Comparison of ENCODE assay signal across 8 mouse cellular contexts in genomic region chr5:134374546-134374945, GRCm38 (mm10). TPM values are rescaled to one million over a fixed set of nuclear protein-coding genes. Genes with fewer than 3 reads are reported as not detected.
DNase-seq lines count a peak whose midpoint lies in the region; ATAC-seq lines count a peak whose summit lies in the region.

No protein-coding gene starts in this region.

- no peaks in the 10 kb centered on the region for H3K4me1 ChIP-seq in hindbrain, embryonic 11.5 days (replicated peaks; ENCODE audit: control insufficient read depth, insufficient read depth, low read length)
- H3K4me1 ChIP-seq in hindbrain, embryonic 10.5 days (replicated peaks), result no peaks in the 10 kb centered on the region
- H3K4me1 ChIP-seq in kidney, embryonic 15.5 days, result no peaks in the 10 kb centered on the region

- H3K9me3 ChIP-seq in hindbrain, embryonic 11.5 days (ENCODE audit: control insufficient read depth, low read length), result no peaks in the 10 kb centered on the region
- no peaks in the 10 kb centered on the region for H3K9me3 ChIP-seq in hindbrain, embryonic 10.5 days
- H3K9me3 ChIP-seq in kidney, embryonic 15.5 days (replicated peaks), result no peaks in the 10 kb centered on the region

- H3K36me3 ChIP-seq in hindbrain, embryonic 11.5 days (ENCODE audit: control insufficient read depth, insufficient read depth, low read length), result peaks cover 18% of the 10 kb centered on the region
- H3K36me3 ChIP-seq in hindbrain, embryonic 10.5 days, result peaks cover 73% of the 10 kb centered on the region
- peaks cover 59% of the 10 kb centered on the region for H3K36me3 ChIP-seq in kidney, embryonic 15.5 days

- H3K4me2 ChIP-seq in hindbrain, embryonic 11.5 days (replicated peaks; ENCODE audit: low read depth, low read length), result no peak overlapping the region
- H3K4me2 ChIP-seq in kidney, embryonic 15.5 days, result no peak overlapping the region

- ATAC-seq in hindbrain, embryonic 11.5 days (ENCODE audit: low FRiP score), result no peak
- ATAC-seq in kidney, embryonic 15.5 days (replicated peaks; ENCODE audit: low FRiP score), result peak; percentile 78
- ATAC-seq in inflammation-experienced regulatory T-cells, adult 6 months, result no peak

- H3K9ac ChIP-seq in hindbrain, embryonic 11.5 days (ENCODE audit: low read depth, low read length), result no peak overlapping the region
- no peak overlapping the region for H3K9ac ChIP-seq in kidney, embryonic 15.5 days

- H3K27ac ChIP-seq in hindbrain, embryonic 11.5 days (ENCODE audit: low read depth, low read length), result 0 out of 2 replicates have a peak overlapping the region, but pooled peaks have one; percentile 37
- no peak overlapping the region for H3K27ac ChIP-seq in hindbrain, embryonic 10.5 days
- H3K27ac ChIP-seq in kidney, embryonic 15.5 days, result peak overlapping the region; percentile 86

- no peak for DNase-seq in hindbrain, embryonic 11.5 days (ENCODE audit: low spot score)
- no peak for DNase-seq in hindbrain, embryonic 10.5 days (ENCODE audit: low spot score)
- peak; percentile 82 for DNase-seq in heart, adult 8-10 months (ENCODE audit: low spot score)
- DNase-seq in lung, postnatal 14 days, result peak; percentile 53
- DNase-seq in urinary bladder, postnatal 25 days (ENCODE audit: low spot score), result no peak
- DNase-seq in cerebellum, adult 9-10 months, result no peak

- no peaks in the 10 kb centered on the region for H3K27me3 ChIP-seq in hindbrain, embryonic 11.5 days (ENCODE audit: control insufficient read depth, insufficient read depth, low read length)
- H3K27me3 ChIP-seq in hindbrain, embryonic 10.5 days (ENCODE audit: insufficient read depth, poor library complexity, severe bottlenecking), result no peaks in the 10 kb centered on the region
- H3K27me3 ChIP-seq in kidney, embryonic 15.5 days, result no peaks in the 10 kb centered on the region

- H3K4me3 ChIP-seq in hindbrain, embryonic 11.5 days (ENCODE audit: low read depth, low read length), result no peak overlapping the region
- no peak overlapping the region for H3K4me3 ChIP-seq in hindbrain, embryonic 10.5 days
- H3K4me3 ChIP-seq in kidney, embryonic 15.5 days (replicated peaks), result no peak overlapping the region

RNA-seq across cellular contexts. Expression of gene Gtf2i, which starts 60.0 kb away (rescaled TPM):
- 178 and 181 TPM in 2 replicates for polyA plus RNA-seq in hindbrain, embryonic 11.5 days (2014; fragmentation: Nextera tagmentation; extraction: Ambion mirVana)
- 180 and 189 TPM in 2 replicates for polyA plus RNA-seq in hindbrain, embryonic 10.5 days (2016; fragmentation: Nextera tagmentation; extraction: Ambion mirVana)
- 100 to 1,000 TPM; 183 to 210 (median 205) TPM for total RNA-seq in heart, adult 8-10 months (2022)
- polyA plus RNA-seq in kidney, embryonic 15.5 days (2015; fragmentation: Nextera tagmentation; extraction: Ambion mirVana), result 196 and 197 TPM in 2 replicates
- 10 to 100 TPM; 91.5 to 97.5 (median 94.5) TPM for polyA plus RNA-seq in inflammation-experienced regulatory T-cells, adult 6 months (2017; shearing (Covaris generic))

Comparison
In these comparisons a context has a peak if more than half of its experiments do, and no peak if none do; other contexts are left out.
1. DNase-seq: peak in heart, adult 8-10 months (single experiment) and lung, postnatal 14 days (single experiment); none in hindbrain, embryonic 11.5 days (single experiment), hindbrain, embryonic 10.5 days (single experiment), urinary bladder, postnatal 25 days (single experiment) and cerebellum, adult 9-10 months (single experiment).